Mouse (Mus musculus): ENCODE measurements around the gene Lage3. TPM values are rescaled to one million over a fixed set of nuclear protein-coding genes. Genes with fewer than 3 reads are reported as not detected.

Lage3 gene
- polyA plus RNA-seq, 1 experiment, result 57.1 TPM

Other genes with a start within 250 kb of the Lage3 start
- gene Opn1mw, start 226.2 kb downstream of the Lage3 start, polyA plus RNA-seq (2012; rRNA removed), result 0.25 and 0.32 TPM in 2 replicates
- gene Mecp2, start 218.3 kb downstream of the Lage3 start, polyA plus RNA-seq (2012; rRNA removed), result 29.7 and 30.6 TPM in 2 replicates
- gene Tex28, start 185.8 kb downstream of the Lage3 start, polyA plus RNA-seq (2012; rRNA removed), result not detected in 2 replicates
- gene Tktl1, start 176.4 kb downstream of the Lage3 start, polyA plus RNA-seq (2012; rRNA removed), result 0.04 TPM in 2 replicates
- 131 and 166 TPM in 2 replicates for gene Flna, start 103.8 kb downstream of the Lage3 start, polyA plus RNA-seq (2012; rRNA removed)
- 45.2 and 45.8 TPM in 2 replicates for gene Emd, start 98.9 kb downstream of the Lage3 start, polyA plus RNA-seq (2012; rRNA removed)
- 698 and 796 TPM in 2 replicates for gene Rpl10, start 82.8 kb downstream of the Lage3 start, polyA plus RNA-seq (2012; rRNA removed)
- gene Taz, start 71.7 kb downstream of the Lage3 start, polyA plus RNA-seq (2012; rRNA removed), result 95.1 and 109 TPM in 2 replicates
- 3.7 and 4.8 TPM in 2 replicates for gene Dnase1l1, start 71.3 kb downstream of the Lage3 start, polyA plus RNA-seq (2012; rRNA removed)
- 465 and 472 TPM in 2 replicates for gene Atp6ap1, start 56.5 kb downstream of the Lage3 start, polyA plus RNA-seq (2012; rRNA removed)
- 923 and 1,152 TPM in 2 replicates for gene Gdi1, start 48.6 kb downstream of the Lage3 start, polyA plus RNA-seq (2012; rRNA removed)
- 46.8 and 58.9 TPM in 2 replicates for gene Fam50a, start 40.6 kb downstream of the Lage3 start, polyA plus RNA-seq (2012; rRNA removed)
- gene Plxna3, start 24.6 kb downstream of the Lage3 start, polyA plus RNA-seq (2012; rRNA removed), result 55.4 and 59.9 TPM in 2 replicates
- 68.4 and 73.3 TPM in 2 replicates for gene Ubl4a, start 19.6 kb upstream of the Lage3 start, polyA plus RNA-seq (2012; rRNA removed)
- gene Slc10a3, start 19.7 kb upstream of the Lage3 start, polyA plus RNA-seq (2012; rRNA removed), result 4.3 and 4.8 TPM in 2 replicates
- gene Fam3a, start 39.7 kb upstream of the Lage3 start, polyA plus RNA-seq (2012; rRNA removed), result 33.8 and 33.9 TPM in 2 replicates
- gene Ikbkg, start 39.7 kb upstream of the Lage3 start, polyA plus RNA-seq (2012; rRNA removed), result 20.5 and 21.4 TPM in 2 replicates
- 30.2 and 31.8 TPM in 2 replicates for gene G6pdx, start 75.6 kb upstream of the Lage3 start, polyA plus RNA-seq (2012; rRNA removed)
- gene Gm6880, start 127.8 kb upstream of the Lage3 start, polyA plus RNA-seq (2012; rRNA removed), result not detected in 2 replicates
- 0.04 TPM in 1 of 2 replicates, not detected in the other for gene Olfr1326-ps1, start 221.3 kb upstream of the Lage3 start, polyA plus RNA-seq (2012; rRNA removed)
- gene Olfr1325, start 239.1 kb upstream of the Lage3 start, polyA plus RNA-seq (2012; rRNA removed), result not detected in 2 replicates

Data from frontal cortex, adult 2 months (tissue).